Mouse (Mus musculus): Measurements from ENCODE around the gene Rnf126.

The Rnf126 gene

DNA sequence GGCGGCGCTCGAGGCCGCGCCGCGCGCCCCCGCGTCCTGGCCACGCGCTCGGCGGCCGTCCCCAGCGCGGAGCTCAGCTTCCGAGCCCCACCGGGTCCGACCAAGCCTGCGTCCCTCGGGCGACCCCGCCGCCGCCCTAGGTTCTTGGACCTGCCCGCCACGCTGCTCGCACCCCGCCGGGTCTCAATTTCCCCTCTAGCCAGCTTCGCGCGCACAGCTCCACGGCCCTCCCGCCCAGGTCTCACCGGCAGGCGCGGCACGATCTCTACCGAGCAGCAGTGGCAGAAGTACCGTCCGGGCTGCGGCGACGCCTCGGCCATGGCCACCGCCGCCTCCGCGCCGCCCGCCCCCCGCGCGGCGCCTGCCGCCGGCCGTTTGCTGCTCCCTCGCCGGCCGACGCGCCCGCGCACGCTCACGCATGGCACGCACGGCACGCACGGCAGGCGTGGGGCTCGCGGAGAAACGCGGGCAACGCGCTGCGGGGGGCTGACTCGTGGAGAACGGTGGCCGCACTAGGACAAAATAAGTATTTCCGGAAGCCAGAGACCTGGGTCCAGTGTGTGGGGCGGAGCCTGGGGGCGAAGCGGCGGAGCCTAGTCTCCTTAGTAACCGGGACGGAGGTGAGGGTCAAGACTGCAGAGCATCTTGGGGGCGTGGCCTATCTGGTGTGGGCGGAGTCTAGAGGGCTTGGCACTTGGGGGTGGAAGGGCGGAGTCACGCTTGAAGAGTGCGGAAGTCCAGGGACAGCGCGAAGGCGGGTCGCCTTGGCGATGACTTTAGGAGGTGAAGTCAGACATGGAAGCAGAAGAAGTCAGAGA is at the start of gene Rnf126:
Gene Rnf126 (minus strand): TSS at position 445 of the 818 bp plus-strand sequence.
- peak; percentile 99 for DNase-seq (ENCODE audit: low spot score in 2 of 2)

DNA sequence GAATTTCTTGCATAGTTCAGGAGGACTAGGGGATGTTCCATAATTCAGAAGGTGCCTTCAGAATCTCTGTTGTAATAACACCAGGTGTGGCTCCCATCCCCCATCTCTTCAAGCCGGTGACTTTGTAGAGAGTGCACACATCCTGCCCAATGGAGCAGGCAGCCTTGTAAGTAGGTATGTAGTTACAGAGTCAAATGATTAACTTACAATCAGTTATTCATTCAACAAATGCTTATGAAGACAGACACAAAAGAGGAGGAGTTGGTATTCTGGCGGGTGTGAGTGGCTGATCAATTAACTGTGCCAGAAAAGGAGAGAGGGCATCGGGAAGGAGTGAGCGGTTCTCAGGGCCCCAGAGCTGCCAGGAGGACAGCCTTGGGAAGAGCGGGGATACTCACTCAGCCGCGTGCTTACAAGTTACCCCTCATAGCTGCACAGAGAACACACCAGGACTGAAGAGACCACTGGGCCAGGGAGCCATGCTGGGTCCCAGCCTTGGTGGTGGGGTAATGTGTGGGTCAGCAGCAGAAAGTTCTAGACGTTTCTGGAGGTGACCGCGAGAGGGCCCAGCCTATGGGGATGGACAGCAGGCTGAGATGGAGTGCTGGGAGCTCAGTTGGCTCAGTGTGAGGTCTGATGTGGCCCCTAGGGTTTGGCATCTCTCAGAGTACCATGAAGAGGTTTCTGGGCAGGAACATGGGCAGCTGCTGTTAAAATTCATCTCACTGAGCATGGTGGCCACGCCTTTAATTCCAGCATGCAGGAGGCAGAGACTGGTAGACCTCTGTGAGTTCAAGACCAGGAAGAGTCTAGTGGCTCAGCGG is 49.1 kb upstream of the Rnf126 start:
- no peak for DNase-seq (ENCODE audit: low spot score in 2 of 2)

DNA sequence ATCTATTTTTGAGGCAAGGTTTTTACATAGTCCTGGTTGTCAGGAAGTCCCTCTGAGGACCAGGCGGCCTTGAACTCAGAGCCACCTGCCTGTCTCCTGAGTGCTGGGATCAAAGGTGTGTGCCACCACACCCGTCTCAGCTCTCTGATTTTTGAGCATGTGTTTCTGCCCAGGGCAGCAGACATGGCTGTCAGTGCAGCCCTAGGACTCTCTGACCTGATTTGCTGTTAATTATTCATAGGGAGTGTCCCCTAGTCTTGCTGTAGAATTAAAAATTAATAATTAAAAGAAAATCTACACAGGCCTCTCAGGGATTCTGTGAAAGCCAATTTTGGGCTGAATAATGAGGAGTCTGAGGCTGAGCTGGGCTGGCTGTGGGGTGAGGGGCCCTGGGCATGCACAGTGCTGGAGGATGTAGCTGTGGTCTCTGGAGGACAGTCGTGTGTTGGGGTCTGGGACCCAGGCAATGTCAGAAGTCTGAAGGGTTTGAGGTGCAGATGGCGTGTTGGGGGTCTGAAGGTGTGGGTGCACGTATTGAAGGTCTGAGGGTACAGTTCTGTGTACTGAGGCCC is 47.6 kb upstream of the Rnf126 start:
- DNase-seq (ENCODE audit: low spot score in 2 of 2): no peak

DNA sequence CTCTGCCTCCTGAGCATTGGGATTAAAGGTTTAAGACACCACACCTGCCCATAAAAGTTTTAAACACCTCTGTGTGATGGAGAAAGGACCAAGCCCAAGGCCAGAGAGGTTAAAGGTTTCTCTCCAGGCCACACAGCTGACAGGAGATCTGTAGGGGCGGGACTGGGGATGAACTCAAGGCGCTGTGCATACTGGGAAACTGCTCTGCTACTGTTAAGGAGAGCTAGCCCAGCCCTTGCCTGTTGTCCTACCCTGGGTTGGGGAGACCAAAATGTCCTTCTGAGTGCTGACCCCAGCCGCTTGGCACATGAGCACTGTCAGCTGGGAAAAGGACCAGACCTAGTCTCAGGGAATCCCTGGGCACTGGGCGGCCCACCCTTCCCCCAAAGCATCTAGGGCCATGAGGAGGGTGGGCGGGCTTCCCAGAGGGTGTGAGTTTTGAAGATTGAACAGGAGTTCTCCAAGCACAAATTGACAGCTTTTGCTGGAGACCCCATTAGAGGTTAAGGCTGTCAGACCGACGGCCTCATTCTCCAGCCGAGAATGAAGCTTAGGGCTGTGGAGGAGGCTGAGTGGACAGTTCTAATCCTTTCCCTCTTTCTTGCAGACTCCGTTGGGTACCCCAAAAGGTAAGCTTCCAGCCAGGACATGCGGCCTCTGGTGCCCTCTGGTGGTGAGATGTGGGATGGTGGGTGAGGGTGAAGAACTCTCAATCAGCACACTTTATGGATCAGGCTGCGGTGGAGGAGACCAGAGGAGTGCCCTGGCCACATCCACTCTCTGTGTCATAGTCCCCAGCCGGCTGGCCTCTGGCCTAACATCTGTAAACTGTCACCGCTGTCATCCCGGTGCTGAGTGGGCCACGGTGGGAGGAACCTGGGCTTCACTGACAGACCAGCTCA is 45.2 kb upstream of the Rnf126 start:
- peak; percentile 80 to 83 for DNase-seq (ENCODE audit: low spot score in 2 of 2)

DNA sequence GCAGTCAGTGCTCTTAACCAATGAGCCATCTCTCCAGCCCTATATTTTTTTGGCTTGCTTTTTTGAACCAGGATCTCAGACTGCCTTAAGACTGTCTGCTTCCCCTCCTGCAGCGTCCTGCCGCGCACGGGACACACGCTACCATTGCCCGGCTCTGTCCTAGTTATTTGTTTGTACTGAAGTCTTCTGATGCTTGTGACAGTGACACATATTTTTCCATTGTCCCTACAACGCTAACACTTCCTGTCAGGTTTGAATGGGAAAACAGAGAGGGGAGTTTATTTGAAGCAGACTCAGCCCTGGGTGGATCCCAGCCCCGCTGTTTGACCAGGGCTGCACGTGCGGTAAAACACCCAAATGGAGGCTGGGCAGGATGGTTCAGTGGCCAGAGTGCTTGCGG is 42.0 kb upstream of the Rnf126 start:
- DNase-seq (ENCODE audit: low spot score in 2 of 2): no peak

DNA sequence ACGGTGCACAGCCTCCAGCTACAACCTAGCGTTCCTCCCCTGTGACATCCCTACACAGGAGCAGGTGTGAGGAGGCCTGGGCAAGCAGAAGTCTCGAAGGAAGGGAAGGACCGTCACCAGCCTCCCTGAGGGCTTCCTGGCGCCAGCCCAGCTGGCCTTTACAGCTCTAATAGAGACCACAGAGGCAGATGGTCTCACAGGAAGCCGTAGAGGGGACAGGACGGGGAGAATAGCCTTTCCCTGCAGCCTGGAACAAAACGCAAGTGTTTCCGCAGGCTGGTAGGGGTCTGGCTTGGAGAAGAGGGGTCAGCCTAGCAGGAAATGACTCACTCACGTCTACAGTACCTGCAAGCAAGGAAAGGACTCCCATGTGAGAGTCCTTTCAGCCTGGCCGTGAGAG is 41.1 kb upstream of the Rnf126 start:
- DNase-seq (ENCODE audit: low spot score in 2 of 2): no peak

DNA sequence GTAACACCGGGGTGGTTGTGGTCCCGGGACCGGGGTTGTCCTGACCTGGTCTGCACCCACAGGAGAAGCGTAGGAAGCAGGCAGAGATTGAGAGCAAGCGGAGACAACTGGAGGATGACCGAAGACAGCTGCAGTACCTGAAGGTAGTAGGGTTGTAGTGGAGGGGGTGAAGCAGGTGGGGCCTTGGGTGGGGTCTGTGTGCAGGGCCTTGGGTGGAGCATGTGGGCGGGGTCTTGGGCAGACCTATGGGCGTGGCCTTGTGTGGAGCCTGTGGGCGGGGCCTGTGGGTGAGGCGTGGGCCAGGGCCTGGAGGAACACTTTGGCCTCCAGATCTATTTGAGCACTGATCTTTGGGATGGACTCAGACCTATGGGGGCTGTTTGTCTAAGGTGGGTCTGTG is 40.2 kb upstream of the Rnf126 start:
- DNase-seq (ENCODE audit: low spot score in 2 of 2): no peak

DNA sequence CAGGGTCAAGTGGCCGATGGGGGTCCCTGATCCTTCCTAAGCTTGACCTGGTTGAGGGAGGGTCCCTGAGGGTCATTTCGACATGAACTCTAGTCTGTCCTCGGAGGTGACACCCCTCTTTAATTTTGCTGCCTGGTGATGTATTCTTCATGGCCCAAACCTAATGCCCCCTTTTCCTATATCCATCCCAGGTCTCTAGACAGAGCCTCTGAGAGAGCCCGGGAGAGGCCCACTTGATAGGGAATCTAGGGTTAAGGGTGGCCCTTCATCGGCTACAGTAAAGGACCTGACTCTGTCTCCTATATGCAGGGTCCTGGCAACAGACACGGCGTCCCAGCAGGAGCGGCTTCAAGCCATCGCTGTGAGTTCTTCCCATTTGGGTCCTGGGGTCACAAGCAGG is 39.6 kb upstream of the Rnf126 start:
- DNase-seq (ENCODE audit: low spot score in 2 of 2): no peak

DNA sequence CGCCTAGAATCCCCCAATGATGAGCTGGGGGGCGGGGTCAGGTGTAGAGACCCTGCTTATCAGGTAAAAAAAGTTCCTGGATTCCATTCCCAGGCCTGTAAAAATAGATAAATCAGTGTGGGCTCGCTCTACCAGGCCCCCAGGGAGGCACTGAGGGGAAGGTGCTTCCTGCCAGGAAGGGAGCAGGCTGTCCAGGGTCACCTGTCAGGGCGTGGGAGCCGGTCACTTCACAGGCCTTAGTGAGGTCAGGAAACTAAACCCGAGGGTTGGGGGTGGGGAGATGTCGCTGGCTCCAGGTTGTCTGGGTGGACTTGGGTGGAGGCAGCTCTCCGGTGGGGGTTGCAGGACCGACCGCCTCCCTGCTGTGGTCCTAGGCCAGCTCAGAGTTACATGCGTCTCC is 38.9 kb upstream of the Rnf126 start:
- peak in 1 of 2 experiments; percentile 55 for DNase-seq (ENCODE audit: low spot score in 2 of 2)

DNA sequence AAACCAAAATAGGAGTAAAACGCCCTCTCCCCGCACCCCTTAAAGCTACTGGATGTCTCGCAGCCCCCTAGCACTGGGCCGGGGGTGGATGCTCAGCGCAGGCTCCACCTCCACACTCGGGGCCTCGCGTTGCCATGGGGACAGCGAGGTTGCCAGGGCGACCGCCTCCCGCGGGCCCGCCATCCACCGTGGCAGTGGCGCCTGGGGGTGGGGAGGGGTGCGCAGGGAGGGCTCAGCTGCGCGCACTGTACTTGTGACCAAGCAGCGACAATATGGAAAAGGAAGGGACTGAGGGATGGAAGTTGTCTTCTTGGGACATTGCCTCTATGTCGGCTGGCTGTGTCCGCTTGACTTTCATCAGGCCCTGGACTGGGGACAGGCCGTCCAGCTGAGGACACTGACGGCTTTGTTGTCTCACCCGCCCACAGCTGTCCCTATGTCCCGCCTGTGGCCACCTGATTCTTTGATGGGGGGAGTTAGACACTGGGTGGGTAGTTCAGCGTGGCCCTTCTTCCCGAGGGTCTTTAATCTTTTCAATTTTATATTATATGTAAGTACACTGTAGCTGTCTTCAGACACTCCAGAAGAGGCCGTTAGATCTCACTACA is 37.1 kb upstream of the Rnf126 start:
- DNase-seq (ENCODE audit: low spot score in 2 of 2): no peak

DNA sequence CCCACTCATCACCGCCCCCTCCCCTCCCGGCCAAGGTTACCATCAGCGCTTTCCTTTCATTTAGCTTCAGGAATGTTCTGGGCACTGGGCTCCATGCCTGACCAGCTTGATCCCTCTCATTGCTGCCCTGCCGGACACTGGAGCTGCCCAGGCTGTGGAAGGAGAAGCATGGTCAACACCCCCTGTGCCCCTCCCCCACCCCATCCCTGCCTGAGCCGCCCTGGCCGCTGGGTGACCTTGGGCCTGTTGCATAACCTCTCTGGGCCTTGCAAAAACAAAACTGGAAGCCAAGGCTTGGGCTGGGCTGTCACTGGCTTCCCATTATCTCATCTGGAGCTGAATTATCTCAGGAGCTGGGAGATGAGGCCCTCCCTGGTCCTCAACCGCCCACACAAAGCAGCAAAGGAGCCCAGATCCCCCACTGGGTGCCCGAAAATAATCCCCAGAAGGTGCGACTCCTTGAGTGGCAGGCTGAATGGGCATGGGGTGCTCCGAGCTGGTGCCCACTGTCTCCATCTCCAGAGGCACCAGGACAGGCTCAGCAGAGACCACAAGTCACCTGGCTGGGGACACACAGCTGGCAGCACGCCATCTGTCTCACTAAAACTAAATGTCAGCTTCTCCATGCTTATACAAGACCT is 35.7 kb upstream of the Rnf126 start:
- DNase-seq (ENCODE audit: low spot score in 2 of 2): peak in 1 of 2 experiments; percentile 77

DNA sequence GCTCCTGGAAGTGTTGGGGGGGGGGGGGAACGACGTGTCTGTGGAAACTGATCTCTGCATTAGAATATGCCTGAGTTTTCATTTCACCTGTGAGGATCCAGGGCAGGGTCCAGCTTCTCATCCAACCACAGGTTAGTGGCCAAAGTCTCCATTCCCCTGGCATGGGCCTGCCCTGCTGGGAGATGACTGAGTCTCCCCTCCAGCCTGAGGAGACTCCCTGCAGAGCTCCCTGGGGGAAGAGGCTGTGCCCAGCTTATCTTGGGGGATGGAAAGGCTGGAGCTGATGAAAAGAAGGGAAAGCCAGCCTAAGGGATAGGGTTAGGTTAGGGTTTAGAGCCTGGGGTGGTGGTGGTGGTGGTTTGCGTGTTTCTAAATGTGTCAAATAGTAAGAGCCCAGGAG is 35.1 kb upstream of the Rnf126 start:
- DNase-seq (ENCODE audit: low spot score in 2 of 2): no peak

DNA sequence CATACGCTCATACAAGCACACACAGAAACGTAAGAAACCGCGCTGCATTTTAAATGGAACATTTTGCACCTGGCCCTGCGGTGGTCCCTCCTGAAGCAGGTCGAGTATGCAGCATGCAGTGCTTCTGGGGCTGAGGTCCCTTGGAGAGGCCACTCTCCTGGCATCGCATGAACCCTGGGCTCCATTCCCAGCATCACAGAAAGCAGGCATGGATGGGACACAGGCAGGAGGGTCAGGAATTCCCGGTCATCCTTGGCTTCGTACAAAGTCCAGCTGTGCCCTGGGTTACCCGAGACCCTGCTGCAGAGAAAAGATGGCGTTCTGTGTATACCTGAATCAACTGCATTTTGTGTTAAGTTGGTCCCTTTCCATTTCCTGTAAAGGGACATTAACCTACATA is 33.8 kb upstream of the Rnf126 start:
- no peak for DNase-seq (ENCODE audit: low spot score in 2 of 2)

DNA sequence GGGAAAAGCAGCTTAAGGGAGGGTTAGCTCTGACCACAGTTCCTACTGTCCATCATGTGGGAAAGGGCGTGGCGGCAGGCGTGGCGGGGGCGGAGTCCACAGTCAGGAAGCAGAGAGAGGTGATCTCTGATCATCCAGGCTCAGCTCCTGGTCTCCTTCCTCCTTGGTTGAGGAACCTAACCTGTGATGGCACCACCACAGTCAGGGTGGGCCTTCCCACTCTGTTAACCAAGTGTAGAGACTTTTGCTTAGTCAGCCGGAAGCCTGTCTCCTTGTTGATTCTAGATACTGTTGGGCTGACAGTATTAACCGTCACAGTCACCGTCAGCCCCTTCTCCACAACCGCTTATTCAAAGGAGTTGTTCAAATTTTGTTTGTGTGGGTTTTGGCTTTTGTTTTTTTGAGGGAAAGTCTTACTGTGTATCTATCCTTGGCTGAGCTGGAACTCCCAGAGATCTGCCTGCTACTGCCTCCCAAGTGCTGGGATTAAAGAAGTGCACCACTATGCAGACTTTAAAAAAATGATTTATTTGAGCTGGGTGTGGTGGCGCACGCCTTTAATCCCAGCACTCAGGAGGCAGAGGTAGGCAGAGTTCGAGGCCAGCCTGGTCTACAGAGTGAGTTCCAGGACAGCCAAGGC is 31.7 kb upstream of the Rnf126 start:
- no peak for DNase-seq (ENCODE audit: low spot score in 2 of 2)

DNA sequence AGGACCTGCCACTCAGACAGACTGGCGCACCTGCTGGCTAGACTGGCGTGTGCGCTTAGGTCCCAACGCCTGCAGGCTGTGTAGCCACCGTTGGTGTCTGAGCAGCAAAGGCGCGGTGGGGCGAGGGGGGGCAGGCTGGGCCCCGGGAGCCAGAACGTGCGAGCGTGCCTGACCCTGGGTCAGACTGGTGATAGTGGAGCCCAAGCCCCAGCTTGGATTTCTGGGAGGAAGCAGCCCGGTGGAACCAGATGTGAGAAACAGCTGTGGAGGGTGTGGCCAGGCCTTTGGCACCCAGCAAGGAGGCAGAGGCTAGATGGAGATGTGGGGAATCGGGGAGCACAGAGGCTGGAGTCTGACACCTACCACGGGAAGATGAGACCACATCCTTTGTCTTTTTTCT is 30.6 kb upstream of the Rnf126 start:
- no peak for DNase-seq (ENCODE audit: low spot score in 2 of 2)

DNA sequence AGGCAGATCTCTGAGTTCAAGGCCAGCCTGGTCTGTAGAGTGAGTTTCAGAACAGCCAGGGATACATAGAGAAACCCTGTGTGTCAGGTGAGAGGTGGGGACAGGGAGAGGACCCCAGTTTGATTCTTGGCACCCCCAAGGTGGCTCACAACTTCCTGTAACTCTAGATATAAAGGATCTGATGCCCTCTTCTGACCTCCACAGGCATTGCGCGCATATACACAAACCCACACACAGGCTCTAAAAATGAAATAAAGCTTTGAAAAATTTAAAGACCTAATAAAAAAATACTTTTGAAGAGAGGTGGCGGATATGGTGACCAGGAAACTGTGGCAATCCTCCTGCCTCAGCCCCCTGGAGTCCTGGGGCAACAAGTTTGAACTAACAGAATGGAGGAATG is 29.2 kb upstream of the Rnf126 start:
- no peak for DNase-seq (ENCODE audit: low spot score in 2 of 2)

DNA sequence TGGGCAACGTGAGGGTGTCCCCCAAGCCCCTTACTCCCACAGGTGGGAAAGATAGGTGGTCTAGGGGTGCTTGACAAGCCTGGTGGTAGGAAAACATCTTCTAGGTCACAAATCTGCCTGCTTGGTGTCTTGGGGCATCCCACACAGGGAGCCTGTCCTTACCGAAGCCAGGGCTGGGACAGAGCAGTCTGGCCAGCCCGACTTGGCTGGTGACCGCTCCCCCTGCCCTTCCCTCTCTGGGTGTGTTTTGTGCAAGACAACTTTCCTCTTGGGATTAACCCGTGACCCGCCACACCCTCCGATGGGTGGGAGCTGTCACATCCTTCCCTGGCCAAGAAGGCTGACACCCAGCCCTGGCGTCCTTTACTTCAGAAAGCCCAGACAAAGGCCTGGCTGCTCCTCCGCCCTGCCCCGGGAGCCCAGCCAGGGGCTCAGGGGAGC is 27.8 kb upstream of the Rnf126 start:
- peak; percentile 73 to 88 for DNase-seq (ENCODE audit: low spot score in 2 of 2)

DNA sequence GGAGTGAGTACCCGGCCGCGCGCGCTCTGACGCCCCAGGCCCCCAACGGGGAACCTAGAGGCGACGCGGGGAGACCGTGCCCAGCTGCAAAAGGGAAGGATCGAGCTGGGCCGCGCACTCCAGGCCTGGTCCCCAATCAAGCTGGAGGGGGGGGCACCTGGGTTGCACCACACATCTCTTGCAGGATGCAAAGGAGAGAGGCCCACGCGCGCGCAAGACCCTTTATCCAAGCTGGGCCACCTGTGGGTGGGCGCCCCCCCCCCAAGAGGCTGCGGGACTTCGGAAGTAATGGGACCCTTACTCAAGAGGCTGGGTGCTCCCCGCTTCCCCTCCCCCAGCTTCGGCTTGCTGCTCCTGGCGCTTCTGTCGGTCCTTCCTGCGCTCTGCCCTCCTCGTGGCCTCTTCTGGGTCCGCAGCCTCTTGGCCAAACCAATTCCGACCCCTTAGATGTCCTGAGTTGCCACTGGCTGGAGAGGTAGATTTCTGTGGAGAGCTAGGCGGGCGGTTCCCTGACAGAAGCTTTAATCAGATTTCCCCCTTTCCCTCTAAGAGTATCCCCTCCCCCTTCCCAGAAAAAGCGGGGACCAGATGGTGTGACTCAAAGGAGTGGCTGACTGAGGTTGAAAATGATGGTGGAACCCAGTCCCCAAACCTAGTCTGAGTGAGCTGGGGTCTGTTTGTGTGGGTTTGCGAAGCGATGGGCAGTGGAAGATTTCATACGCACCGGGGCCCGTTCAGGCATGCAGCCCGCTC is 27.2 kb upstream of the Rnf126 start:
- no peak for DNase-seq (ENCODE audit: low spot score in 2 of 2)

DNA sequence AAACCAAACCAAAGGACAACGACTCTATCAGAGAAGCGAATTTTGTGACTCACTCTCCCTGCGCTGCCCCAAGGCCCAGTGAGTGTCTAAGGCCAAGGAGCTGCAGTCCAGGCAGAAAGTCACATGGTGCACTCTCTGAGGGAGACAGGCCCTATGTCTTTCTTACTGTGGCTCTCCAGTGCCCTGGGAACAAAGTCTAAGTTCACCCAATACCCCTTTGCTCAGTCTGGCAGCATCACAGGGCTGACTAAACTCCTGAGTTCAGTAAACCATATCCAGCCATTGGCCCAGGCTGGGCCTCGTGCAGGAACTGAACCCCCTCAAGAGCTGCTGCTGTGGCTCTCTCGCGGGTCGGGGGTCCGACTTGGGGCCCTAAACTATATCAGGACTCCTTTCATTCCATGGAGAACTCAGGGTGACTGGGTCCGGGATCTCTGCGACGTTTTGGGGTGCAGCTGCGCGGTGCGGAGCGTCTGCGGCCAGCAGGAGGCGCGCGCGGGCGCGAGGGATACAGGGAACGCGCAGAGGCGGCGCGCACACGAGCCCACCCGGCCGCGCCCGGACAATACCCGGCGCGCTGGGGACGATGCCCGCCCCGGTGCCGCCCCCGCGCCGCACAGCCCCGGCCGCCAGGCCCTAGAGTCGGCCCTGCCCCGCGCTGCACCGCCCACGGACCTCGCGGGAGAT is 26.4 kb upstream of the Rnf126 start, which contains the start of gene Palm:
Gene Palm (plus strand): TSS at position 522 of the 687 bp plus-strand sequence.
- peak; percentile 64 to 71 for DNase-seq (ENCODE audit: low spot score in 2 of 2)

Data from urinary bladder, postnatal 36 days (tissue).